Mouse (Mus musculus): Measurements from ENCODE around the gene Pde9a. TPM values are rescaled to one million over a fixed set of nuclear protein-coding genes. Genes with fewer than 3 reads are reported as not detected.

The Pde9a gene
- polyA plus RNA-seq, 1 experiment from 2014 or later = 31.5 TPM

DNA sequence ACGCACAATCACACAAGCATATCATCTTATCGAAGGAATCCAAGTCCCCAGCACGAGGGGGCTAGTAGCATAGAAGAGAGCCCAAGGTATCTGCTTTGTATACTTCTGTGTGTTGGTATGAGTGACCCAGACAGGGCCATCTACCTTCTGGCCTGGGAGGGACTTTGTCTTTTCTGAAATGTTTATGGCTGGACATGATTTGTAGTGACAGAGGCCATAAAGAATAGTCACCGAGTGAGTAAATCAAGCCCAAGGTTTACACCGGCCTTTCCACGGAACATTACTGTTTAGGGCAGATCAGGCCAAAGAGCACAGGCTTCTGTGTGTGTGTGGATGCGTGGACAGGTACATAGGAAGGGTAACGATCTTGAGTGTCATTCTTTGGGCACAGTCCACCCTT, 6.1 kb upstream of the Pde9a start:
- Histone ChIP-seq H3K36me3 (ENCODE audit: control insufficient read depth, insufficient read depth, low read length) (no peaks in the 10 kb centered on the region), H3K4me1 (replicated peaks; ENCODE audit: control insufficient read depth, insufficient read depth, low read length) (peaks cover 6% of the 10 kb centered on the region), H3K4me2 (ENCODE audit: low read depth, low read length) (no peak overlapping the region), H3K9me3 (ENCODE audit: control insufficient read depth, low read length) (no peaks in the 10 kb centered on the region), H3K4me3 (ENCODE audit: low read length) (no peak overlapping the region), H3K27ac (ENCODE audit: low read length) (no peak overlapping the region), H3K9ac (ENCODE audit: low read length) (no peak overlapping the region), H3K27me3 (ENCODE audit: control insufficient read depth, insufficient read depth, low read depth, low read length) (no peaks in the 10 kb centered on the region)
- no peak for ATAC-seq (ENCODE audit: low read depth)
- WGBS = 65% methylated on average over 8 of the region's 8 CpGs

- no peak overlapping the region for H3K4me2 ChIP-seq (ENCODE audit: low read depth, low read length)
- no peak overlapping the region for H3K9ac ChIP-seq (ENCODE audit: low read length)
- no peak overlapping the region for H3K4me3 ChIP-seq (ENCODE audit: low read length)
- no peaks in the 10 kb centered on the region for H3K36me3 ChIP-seq (ENCODE audit: control insufficient read depth, insufficient read depth, low read length)
- H3K27ac ChIP-seq (ENCODE audit: low read length) = no peak overlapping the region
- 57% methylated on average over 6 of the region's 6 CpGs for WGBS
- H3K27me3 ChIP-seq (ENCODE audit: control insufficient read depth, insufficient read depth, low read depth, low read length) = no peaks in the 10 kb centered on the region
- H3K9me3 ChIP-seq (ENCODE audit: control insufficient read depth, low read length) = no peaks in the 10 kb centered on the region
- no peak for ATAC-seq (ENCODE audit: low read depth)
- H3K4me1 ChIP-seq (replicated peaks; ENCODE audit: control insufficient read depth, insufficient read depth, low read length) = peaks cover 33% of the 10 kb centered on the region
These were observed 2.7 kb upstream of the Pde9a start for GRCm38 (mm10) chr17:31383320-31383719.

GRCm38 (mm10) chr17:31384968-31385627, 912 bp upstream of the Pde9a start:
- peak overlapping the region; percentile 77 for H3K27ac ChIP-seq (ENCODE audit: low read length)
- peaks cover 50% of the 10 kb centered on the region for H3K4me1 ChIP-seq (replicated peaks; ENCODE audit: control insufficient read depth, insufficient read depth, low read length)
- no peaks in the 10 kb centered on the region for H3K9me3 ChIP-seq (ENCODE audit: control insufficient read depth, low read length)
- peak; percentile 46 for ATAC-seq (ENCODE audit: low read depth)
- H3K4me3 ChIP-seq (ENCODE audit: low read length) = no peak overlapping the region
- no peaks in the 10 kb centered on the region for H3K36me3 ChIP-seq (ENCODE audit: control insufficient read depth, insufficient read depth, low read length)
- no peaks in the 10 kb centered on the region for H3K27me3 ChIP-seq (ENCODE audit: control insufficient read depth, insufficient read depth, low read depth, low read length)
- WGBS = 4% methylated on average over 8 of the region's 8 CpGs
- H3K9ac ChIP-seq (ENCODE audit: low read length) = no peak overlapping the region; the same call in 1 of the 2 replicates
- H3K4me2 ChIP-seq (ENCODE audit: low read depth, low read length) = peak overlapping the region; percentile 31

DNA sequence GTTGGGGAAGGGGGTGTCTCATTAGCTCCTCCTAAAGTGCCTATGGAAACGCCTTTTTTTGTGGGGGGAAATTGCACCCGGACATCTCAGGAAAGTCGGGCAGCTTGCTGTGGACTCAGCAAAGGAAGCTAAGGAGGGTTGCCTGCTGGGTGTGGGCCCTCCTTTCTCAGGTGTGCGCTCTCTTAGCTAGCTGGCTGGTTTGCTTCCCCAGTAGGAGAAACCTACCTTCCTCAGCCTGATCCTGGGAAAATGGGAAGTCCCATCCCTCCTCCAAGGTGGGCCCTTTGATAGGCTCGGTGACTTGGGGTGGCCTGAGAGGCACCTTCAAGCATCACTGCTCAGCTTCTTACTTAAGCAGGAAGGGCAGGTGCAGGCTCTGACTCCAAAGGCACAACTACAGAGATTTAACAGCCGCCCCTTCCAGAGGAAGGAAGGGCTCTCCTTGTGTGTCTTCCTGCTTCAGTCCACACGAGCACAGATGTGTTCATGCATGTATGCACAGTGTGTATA, 811 bp downstream of the Pde9a start:
- ATAC-seq (ENCODE audit: low read depth) = no peak

GRCm38 (mm10) chr17:31389432-31390050, 3.5 kb downstream of the Pde9a start:
- 86% methylated on average over 3 of the region's 3 CpGs for WGBS
- H3K4me1 ChIP-seq (replicated peaks; ENCODE audit: control insufficient read depth, insufficient read depth, low read length) = peaks cover 62% of the 10 kb centered on the region
- no peak overlapping the region for H3K4me2 ChIP-seq (ENCODE audit: low read depth, low read length)
- H3K27ac ChIP-seq (ENCODE audit: low read length) = peak overlapping the region; percentile 70
- no peak for ATAC-seq (ENCODE audit: low read depth)
- peak overlapping the region; percentile 48; the same call in 1 of the 2 replicates for H3K9ac ChIP-seq (ENCODE audit: low read length)
- no peaks in the 10 kb centered on the region for H3K9me3 ChIP-seq (ENCODE audit: control insufficient read depth, low read length)
- H3K4me3 ChIP-seq (ENCODE audit: low read length) = no peak overlapping the region
- H3K36me3 ChIP-seq (ENCODE audit: control insufficient read depth, insufficient read depth, low read length) = no peaks in the 10 kb centered on the region
- no peaks in the 10 kb centered on the region for H3K27me3 ChIP-seq (ENCODE audit: control insufficient read depth, insufficient read depth, low read depth, low read length)

More for the DNA sequence above, 811 bp downstream of the Pde9a start:
- H3K27me3 ChIP-seq (ENCODE audit: control insufficient read depth, insufficient read depth, low read depth, low read length) = no peaks in the 10 kb centered on the region
- H3K9me3 ChIP-seq (ENCODE audit: control insufficient read depth, low read length) = no peaks in the 10 kb centered on the region
- peak overlapping the region; percentile 86 for H3K4me3 ChIP-seq (ENCODE audit: low read length)
- H3K9ac ChIP-seq (ENCODE audit: low read length) = peak overlapping the region; percentile 85
- H3K4me1 ChIP-seq (replicated peaks; ENCODE audit: control insufficient read depth, insufficient read depth, low read length) = peaks cover 56% of the 10 kb centered on the region
- no peaks in the 10 kb centered on the region for H3K36me3 ChIP-seq (ENCODE audit: control insufficient read depth, insufficient read depth, low read length)
- WGBS = 11% methylated on average over 7 of the region's 7 CpGs
- peak overlapping the region; percentile 97 for H3K4me2 ChIP-seq (ENCODE audit: low read depth, low read length)
- no peak overlapping the region for H3K27ac ChIP-seq (ENCODE audit: low read length)

GRCm38 (mm10) chr17:31391462-31391861, 5.5 kb downstream of the Pde9a start:
- WGBS = 49% methylated on average over 3 of the region's 3 CpGs
- no peak overlapping the region for H3K4me3 ChIP-seq (ENCODE audit: low read length)
- peak overlapping the region; percentile 33; the same call in 1 of the 2 replicates for H3K27ac ChIP-seq (ENCODE audit: low read length)
- H3K4me2 ChIP-seq (ENCODE audit: low read depth, low read length) = no peak overlapping the region
- ATAC-seq (ENCODE audit: low read depth) = peak; percentile 26
- no peak overlapping the region for H3K9ac ChIP-seq (ENCODE audit: low read length)
- H3K27me3 ChIP-seq (ENCODE audit: control insufficient read depth, insufficient read depth, low read depth, low read length) = no peaks in the 10 kb centered on the region
- H3K9me3 ChIP-seq (ENCODE audit: control insufficient read depth, low read length) = no peaks in the 10 kb centered on the region
- peaks cover 50% of the 10 kb centered on the region for H3K4me1 ChIP-seq (replicated peaks; ENCODE audit: control insufficient read depth, insufficient read depth, low read length)
- peaks cover 2% of the 10 kb centered on the region; the same call in 1 of the 2 replicates for H3K36me3 ChIP-seq (ENCODE audit: control insufficient read depth, insufficient read depth, low read length)

DNA sequence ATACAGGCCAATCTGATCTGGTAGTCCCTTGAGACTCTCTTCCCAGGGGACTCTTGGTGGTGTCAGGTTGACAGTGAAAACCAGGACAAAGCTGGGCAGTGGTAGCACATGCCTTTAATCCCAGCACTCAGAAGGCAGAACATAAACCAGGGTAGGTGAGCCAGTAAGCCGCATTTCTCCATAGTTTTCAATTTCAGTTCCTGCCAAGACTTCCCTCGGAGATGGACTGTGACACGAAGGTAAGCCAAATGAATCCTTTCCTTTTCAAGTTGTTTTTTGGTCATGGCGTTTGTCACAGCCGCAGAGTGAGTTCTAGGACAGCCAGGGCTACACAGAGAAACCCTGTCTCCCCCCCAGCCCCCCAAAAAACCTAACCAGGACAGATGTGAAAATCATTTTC, 6.0 kb downstream of the Pde9a start:
- Histone ChIP-seq H3K4me3 (ENCODE audit: low read length) (no peak overlapping the region), H3K27me3 (ENCODE audit: control insufficient read depth, insufficient read depth, low read depth, low read length) (no peaks in the 10 kb centered on the region), H3K9me3 (ENCODE audit: control insufficient read depth, low read length) (no peaks in the 10 kb centered on the region), H3K27ac (ENCODE audit: low read length) (no peak overlapping the region; the same call in 1 of the 2 replicates), H3K4me1 (replicated peaks; ENCODE audit: control insufficient read depth, insufficient read depth, low read length) (peaks cover 45% of the 10 kb centered on the region), H3K4me2 (ENCODE audit: low read depth, low read length) (no peak overlapping the region), H3K36me3 (ENCODE audit: control insufficient read depth, insufficient read depth, low read length) (peaks cover 2% of the 10 kb centered on the region; the same call in 1 of the 2 replicates), H3K9ac (ENCODE audit: low read length) (no peak overlapping the region)
- no peak for ATAC-seq (ENCODE audit: low read depth)
- WGBS = 85% methylated on average over 5 of the region's 5 CpGs

- H3K9ac ChIP-seq (ENCODE audit: low read length) = no peak overlapping the region
- H3K27me3 ChIP-seq (ENCODE audit: control insufficient read depth, insufficient read depth, low read depth, low read length) = no peaks in the 10 kb centered on the region
- no peak overlapping the region for H3K4me2 ChIP-seq (ENCODE audit: low read depth, low read length)
- peaks cover 2% of the 10 kb centered on the region; the same call in 1 of the 2 replicates for H3K36me3 ChIP-seq (ENCODE audit: control insufficient read depth, insufficient read depth, low read length)
- no peak overlapping the region for H3K27ac ChIP-seq (ENCODE audit: low read length)
- WGBS = 68% methylated on average over 2 of the region's 2 CpGs
- no peak for ATAC-seq (ENCODE audit: low read depth)
- H3K4me1 ChIP-seq (replicated peaks; ENCODE audit: control insufficient read depth, insufficient read depth, low read length) = peaks cover 28% of the 10 kb centered on the region
- H3K4me3 ChIP-seq (ENCODE audit: low read length) = no peak overlapping the region
- H3K9me3 ChIP-seq (ENCODE audit: control insufficient read depth, low read length) = no peaks in the 10 kb centered on the region
These were observed 7.8 kb downstream of the Pde9a start for GRCm38 (mm10) chr17:31393811-31394210.

DNA sequence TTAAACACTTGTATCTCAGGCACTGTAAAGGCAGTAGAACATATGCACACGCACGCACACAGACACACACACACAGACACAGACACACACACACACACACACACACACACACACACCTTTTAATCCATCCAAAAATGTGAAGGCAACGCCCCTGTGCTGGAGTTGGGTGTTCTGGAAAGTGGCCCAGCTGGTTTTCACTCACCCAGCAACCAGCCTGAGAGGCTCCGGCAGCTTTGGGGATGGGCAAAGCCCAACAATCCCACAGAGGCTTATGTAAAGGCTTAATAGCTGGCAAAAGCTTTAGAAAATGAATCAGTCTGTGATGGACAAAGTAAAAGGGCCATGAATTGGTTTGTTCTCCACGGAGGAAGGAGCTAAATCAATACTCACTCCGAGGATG, 14.3 kb downstream of the Pde9a start:
- Histone ChIP-seq H3K4me2 (ENCODE audit: low read depth, low read length) (no peak overlapping the region), H3K36me3 (ENCODE audit: control insufficient read depth, insufficient read depth, low read length) (peaks cover 2% of the 10 kb centered on the region; the same call in 1 of the 2 replicates), H3K27ac (ENCODE audit: low read length) (no peak overlapping the region), H3K4me1 (replicated peaks; ENCODE audit: control insufficient read depth, insufficient read depth, low read length) (peaks cover 17% of the 10 kb centered on the region), H3K9me3 (ENCODE audit: control insufficient read depth, low read length) (no peaks in the 10 kb centered on the region), H3K9ac (ENCODE audit: low read length) (no peak overlapping the region), H3K27me3 (ENCODE audit: control insufficient read depth, insufficient read depth, low read depth, low read length) (no peaks in the 10 kb centered on the region), H3K4me3 (ENCODE audit: low read length) (no peak overlapping the region)
- 45% methylated on average over 6 of the region's 6 CpGs for WGBS
- ATAC-seq (ENCODE audit: low read depth) = peak; percentile 46; the same call in 1 of the 2 replicates
